Mouse (Mus musculus) ovary, adult 10 weeks (tissue): ENCODE results near the gene Olfr1395. TPM values are rescaled to one million over a fixed set of nuclear protein-coding genes. Genes with fewer than 3 reads are reported as not detected.

Source experiments
- polyA plus RNA-seq: library from polyadenylated mRNA; stranded (reverse); fragments of 350-450 nt; fragmentation: Illumina TruSeq; extraction: RNeasy Lipid Tissue Mini Kit (QIAGEN cat#74804); gene quantifications from one replicate; pipeline ENCODE4 v1.2.3, GENCODE M21; 2014

The Olfr1395 gene
- polyA plus RNA-seq, result not detected

DNA sequence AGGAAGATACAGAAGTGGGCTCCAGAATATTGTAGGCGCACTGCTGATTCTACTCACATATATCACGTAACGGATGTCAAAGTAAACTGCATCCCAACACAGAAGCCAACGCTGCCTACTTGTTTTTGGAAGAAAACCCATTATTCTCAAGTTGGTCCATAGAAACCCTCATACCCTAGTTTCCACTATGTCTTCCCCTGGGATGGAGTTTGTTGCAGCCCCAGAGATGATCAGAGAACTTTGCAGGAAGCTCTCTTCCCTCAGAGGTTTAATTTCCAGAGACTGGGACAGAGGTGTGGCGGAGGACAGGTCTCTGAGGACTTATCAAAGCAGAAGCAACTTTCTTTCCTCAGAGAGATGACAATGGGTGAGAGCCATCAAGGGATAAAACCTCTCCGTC, at the start of gene Olfr1395:
TSS of gene Olfr1395 (plus strand) at position 301 of the 400 bp plus-strand sequence.

GRCm38 (mm10) chr11:49114774-49115173, 27.3 kb upstream of the Olfr1395 start, which contains the start of gene Olfr1396:
Olfr1396 (minus strand) TSS chr11:49114874.

GRCm38 (mm10) chr11:49154077-49154476, 12.0 kb downstream of the Olfr1395 start, which contains the start of gene Olfr1394:
Olfr1394 (plus strand) TSS chr11:49154377.

DNA sequence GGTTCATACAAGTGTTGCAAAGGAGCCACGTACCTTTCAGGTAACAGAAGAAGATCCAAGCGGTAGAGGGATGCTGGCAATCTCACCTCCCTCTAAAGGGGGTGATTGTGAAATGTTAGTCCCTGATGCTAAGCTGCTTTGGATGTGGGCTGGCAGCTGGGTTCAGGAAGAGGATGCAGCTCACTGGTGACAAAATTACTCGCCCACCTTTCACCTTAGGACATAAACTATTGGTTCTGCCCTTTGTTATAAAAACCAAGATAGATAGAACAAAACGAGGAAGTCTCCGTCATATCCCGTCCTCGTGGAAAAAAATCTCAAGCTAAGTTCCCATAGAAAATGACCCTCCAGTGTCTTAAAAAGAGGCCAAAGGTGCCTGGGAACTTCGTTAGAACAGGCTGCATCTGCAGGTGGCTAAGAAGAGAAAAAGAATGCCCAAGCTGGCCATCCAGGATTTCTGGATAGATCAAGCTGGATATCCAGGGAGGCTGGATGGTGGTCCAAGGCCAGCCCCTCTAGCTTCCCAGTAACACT, 44.9 kb downstream of the Olfr1395 start, which contains the start of gene Btnl9:
TSS of gene Btnl9 (minus strand) at position 205 of the 534 bp plus-strand sequence.

Other genes starting within 250 kb of the Olfr1395 start
- gene Gm5431, start 240.1 kb upstream of the Olfr1395 start, polyA plus RNA-seq, result 2.1 TPM
- 0.68 TPM for gene Psme2b, start 196.1 kb upstream of the Olfr1395 start, polyA plus RNA-seq
- gene Olfr56, start 163.4 kb upstream of the Olfr1395 start, polyA plus RNA-seq, result 1.6 TPM
- 2.4 TPM for gene 9930111J21Rik1, start 162.9 kb upstream of the Olfr1395 start, polyA plus RNA-seq
- gene Gm12185, start 150.0 kb upstream of the Olfr1395 start, polyA plus RNA-seq, result 0.83 TPM
- gene Tgtp1, start 148.1 kb upstream of the Olfr1395 start, polyA plus RNA-seq, result 10.0 TPM
- gene 9930111J21Rik2, start 91.0 kb upstream of the Olfr1395 start, polyA plus RNA-seq, result 14.9 TPM
- gene Tgtp2, start 78.1 kb upstream of the Olfr1395 start, polyA plus RNA-seq, result 21.7 TPM
- 19.0 TPM for gene Ifi47, start 65.7 kb upstream of the Olfr1395 start, polyA plus RNA-seq
- 0.20 TPM for gene Olfr1396, start 27.4 kb upstream of the Olfr1395 start, polyA plus RNA-seq
- not detected for gene Olfr1394, start 12.1 kb downstream of the Olfr1395 start, polyA plus RNA-seq
- 5.2 TPM for gene Btnl9, start 44.9 kb downstream of the Olfr1395 start, polyA plus RNA-seq
- gene Zfp62, start 61.0 kb downstream of the Olfr1395 start, polyA plus RNA-seq, result 234 TPM
- gene Mgat1, start 101.9 kb downstream of the Olfr1395 start, polyA plus RNA-seq, result 16.9 TPM
- not detected for gene Olfr1393, start 136.0 kb downstream of the Olfr1395 start, polyA plus RNA-seq
- not detected for gene Olfr1392, start 143.0 kb downstream of the Olfr1395 start, polyA plus RNA-seq
- not detected for gene Olfr10, start 162.5 kb downstream of the Olfr1395 start, polyA plus RNA-seq
- gene Olfr1391, start 180.5 kb downstream of the Olfr1395 start, polyA plus RNA-seq, result not detected
- not detected for gene Olfr1390, start 192.9 kb downstream of the Olfr1395 start, polyA plus RNA-seq